Mouse (Mus musculus) left cerebral cortex, adult 8-10 months (tissue): ENCODE measurements at regions not wholly inside any gene's neighbourhood (a gene's known extent, or its start where the extent isn't known, plus 50 kb on each side); places are given as distances from the start of the nearest gene placed in this dataset.
A peak's percentile ranks its signal among the peaks of the same experiment; 100 is the strongest.

Experiments used
- DNase-seq, 2 experiments: peaks; one replicate each; pipeline ENCODE4 v3.0.0; 2022; ENCODE audit warnings: low spot score in 2 of 2

DNA sequence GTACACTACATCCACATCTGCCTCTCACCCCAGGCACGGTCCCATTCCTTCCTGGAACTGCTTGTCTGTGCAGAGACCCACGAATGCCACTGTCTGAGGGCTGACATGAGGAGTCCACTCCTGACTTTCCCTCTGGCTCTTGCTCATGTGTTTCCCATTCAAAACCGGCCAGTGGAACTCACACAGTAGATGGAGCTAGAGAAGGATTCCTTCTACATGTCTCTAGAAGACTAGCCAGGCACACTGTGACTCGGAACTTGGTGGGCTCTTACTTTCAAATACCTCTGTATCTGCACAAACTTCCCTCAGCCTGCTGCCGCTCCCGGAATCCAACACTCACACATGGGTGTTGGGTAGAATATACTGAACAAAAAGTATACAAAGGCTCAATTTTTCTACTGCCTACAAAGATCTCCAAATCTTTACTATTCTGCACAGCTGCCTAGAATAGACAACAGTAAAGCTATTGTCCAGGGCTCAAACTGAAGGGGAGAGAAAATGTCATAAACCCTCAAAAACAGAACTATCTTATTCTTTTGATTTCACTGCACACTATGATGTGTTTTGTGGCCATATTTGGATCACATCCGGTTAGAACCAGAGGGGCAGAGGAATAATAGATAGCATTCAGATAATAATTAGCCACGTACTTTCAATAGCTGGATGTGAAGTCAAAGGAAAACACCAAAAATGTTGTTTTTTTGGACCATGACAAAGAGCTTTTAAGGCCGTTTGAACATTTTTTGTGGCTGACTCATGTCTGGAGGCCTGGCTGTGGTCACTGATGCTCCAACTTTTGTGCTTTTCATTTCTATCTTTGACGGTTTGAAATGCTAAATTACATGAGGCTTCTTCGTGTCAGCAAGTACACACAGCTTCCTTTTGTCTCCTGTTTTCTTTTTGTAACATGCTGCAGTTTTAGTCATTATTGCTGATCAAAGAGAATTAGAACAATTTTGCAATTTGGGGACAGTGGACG, 164.3 kb upstream of the Foxd3 start:
- no peak for DNase-seq

DNA sequence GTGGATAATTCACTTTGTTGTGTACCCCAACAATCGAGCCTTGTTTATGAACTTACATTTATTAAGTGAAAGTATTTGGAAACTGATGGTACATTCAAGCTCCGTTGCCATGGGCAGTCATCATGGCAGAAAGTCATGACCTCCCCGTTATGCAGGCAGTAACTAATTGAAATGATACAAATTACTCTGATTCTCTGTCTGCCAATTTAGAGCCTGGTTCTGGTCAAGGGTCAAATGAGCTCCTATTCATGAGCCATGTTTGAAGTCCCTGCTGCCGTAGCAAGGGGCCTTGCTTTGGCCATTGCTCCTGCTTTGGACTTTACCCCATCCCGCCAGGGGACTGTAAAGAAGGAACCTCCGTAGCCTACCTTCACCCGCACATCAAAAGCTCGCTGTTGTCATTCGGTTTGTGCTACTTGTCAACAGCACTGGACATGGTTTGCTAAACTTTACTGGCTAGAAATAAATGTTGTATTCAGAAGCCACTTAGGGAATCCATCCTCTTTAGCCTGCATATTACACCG, 152.8 kb upstream of the Foxd3 start:
- no peak for DNase-seq

DNA sequence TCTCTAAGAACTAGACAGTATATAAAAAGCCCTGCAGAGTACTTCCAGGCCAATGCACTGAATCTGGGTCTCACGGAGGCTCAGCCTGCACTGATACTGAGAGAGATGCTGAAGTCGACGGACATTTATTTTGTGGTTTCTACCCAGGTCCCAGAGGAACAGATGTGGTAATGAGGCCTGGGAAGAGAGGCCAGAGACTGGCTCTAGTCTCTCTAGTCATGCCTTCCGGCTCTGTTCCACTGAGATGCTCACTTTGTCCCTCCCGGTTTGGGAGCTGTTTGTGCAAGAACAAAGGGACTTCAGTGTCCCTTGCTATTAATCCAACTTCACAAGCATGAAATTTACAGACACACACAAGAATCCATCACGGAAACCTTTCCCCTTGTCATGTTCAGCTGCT, 144.1 kb upstream of the Foxd3 start:
- DNase-seq: no peak

DNA sequence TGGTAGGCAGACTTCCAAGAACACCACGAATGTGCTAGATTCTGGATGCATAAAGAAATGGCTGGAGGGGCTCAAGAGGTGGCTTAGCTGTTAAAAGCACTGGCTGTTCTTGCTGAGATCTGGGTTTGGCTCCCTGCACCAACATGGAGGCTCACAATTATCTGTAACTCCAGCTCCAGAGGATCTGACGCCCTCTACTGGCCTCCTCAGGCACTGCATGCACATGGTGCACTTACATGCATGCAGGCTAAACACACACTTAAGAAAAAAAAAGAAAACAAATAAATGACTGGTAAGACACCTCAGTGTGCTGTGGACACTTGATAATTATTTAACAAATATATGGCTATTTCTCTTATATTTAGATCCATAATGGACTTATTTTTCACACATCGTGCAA, 139.2 kb upstream of the Foxd3 start:
- DNase-seq: no peak

DNA sequence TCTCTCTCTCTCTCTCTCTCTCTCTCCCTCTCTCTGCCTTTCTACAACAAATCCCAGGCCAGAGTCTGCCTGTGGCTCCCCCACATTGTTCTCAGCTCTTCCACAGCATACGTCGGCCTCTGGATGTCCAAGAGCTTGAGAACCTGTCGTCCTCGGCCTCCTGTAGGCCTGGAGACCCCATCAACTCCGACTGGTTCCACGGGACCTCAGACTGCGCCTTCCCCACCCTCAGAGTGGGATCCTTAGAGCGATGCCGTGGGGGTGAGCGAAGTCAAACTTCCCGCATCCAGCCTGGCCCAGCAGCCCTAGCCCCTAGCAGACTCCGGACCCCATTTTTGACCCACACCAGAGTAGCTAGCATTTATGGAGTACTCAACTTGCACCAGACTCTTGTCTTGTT, 128.7 kb upstream of the Foxd3 start:
- DNase-seq: no peak

DNA sequence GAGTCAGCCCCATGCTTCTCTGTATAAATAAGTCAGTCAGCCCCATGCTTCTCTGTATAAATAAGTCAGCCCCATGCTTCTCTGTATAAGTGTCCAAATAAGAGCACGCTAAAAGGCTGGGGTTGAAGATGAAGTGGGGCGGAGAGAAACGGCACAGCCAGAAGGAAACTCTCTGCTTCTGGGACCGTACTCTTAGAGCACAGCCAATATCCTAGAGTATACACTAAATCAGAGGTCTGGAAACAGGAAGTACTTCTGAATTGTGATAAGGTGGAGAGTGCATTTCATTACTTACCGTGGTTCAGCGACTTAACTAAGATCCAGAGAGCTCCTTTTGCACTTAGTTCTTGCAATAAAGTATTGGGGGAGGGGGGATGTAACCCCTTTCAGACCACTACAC, 112.1 kb upstream of the Foxd3 start:
- DNase-seq: no peak

DNA sequence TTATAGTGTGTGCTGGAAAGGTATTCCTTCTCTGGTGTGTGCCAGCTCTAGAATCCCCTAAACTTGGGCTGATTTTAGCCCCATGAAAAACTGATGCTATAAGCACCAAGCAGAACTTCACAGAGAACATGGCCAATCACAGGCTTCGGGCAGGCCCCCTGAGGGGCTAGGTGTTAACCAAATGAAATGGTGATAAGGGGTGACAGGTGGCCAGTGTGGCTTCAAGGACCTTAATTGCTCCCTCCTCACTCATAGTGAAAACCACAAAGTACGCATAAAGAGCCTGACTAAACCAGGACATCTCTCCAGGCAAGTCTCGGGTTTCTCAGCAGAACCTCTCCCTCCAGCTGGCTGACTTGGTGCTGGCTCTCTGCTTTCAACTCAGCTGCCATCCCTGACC, 110.4 kb upstream of the Foxd3 start:
- no peak for DNase-seq

DNA sequence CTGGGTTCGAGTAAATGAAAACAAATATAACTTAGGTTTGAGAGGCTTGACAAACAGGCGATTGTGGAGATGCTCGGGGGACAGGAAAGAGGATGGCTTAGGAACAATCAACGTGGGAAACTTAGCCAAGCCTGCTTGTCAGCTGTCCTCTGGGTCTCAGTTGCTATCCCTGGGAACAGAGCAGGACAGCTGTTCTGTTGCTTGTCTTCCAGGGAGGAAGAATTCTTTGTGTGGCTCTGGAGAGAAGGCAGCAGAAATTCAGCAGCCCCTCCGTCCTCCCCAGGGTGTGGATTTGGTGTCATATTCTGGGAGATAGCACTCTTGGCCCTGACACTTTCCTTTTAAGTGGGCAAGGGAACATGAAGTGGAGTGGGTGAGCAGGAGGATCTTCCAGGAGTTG, 98.1 kb upstream of the Foxd3 start:
- no peak for DNase-seq

DNA sequence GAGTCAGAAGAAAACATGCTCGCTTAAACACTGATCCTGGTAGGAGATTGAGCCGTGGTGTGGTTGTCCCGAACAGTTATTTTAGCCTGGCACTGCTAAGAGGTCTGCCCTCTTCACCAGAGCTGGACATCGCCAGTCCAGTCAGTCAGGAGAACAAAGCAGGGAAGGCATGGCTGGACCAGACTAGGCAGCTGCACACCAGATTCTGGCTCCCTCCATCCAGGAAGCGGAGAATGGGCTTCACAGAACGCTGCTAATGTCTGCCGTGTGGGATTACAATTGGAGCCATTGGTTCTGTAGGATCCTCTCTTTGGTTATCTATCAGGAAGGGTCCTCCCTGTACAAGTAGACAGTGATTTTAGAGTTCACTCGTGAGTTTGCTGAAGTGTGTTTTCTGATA, 95.5 kb upstream of the Foxd3 start:
- no peak for DNase-seq

DNA sequence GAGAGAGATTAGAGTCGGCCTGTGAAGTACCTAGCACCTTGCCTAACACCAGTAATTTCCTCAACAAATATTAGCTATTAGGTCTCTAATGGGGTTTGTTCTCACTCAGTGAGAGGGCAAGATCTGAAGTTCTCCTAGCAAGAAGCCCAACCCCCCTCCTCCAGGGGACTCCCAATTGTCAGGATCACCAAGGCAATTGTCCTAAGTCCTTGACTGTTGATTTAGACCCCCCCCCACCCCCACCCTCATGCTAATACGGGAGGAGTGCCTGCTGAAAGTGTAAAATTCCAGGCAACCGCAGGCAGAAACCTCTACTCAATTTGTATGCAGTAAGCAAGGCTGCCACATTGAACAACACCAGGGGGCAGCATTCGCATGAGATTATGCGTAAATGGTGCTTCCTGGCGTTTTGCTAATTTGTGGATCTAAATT, 94.6 kb upstream of the Foxd3 start:
- DNase-seq: no peak

DNA sequence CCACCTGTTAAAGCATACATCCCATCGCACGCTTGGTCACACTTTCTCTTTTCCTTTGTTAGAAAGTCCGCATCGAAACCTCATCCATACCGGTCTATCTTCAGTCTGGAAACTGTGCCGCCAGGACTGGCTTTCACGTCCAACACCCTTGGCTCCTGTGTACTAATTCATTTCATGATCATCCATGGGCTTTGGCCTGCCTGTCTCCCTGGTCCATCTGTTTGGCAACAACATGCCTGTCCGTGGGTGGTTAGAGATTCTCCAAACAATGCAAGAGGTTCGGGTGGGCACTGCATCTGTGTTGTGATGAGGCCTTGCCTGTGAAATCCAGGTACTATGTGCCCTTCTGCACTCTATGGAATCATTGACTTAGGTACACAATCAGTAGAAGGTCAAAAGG, 90.7 kb upstream of the Foxd3 start:
- DNase-seq: no peak

DNA sequence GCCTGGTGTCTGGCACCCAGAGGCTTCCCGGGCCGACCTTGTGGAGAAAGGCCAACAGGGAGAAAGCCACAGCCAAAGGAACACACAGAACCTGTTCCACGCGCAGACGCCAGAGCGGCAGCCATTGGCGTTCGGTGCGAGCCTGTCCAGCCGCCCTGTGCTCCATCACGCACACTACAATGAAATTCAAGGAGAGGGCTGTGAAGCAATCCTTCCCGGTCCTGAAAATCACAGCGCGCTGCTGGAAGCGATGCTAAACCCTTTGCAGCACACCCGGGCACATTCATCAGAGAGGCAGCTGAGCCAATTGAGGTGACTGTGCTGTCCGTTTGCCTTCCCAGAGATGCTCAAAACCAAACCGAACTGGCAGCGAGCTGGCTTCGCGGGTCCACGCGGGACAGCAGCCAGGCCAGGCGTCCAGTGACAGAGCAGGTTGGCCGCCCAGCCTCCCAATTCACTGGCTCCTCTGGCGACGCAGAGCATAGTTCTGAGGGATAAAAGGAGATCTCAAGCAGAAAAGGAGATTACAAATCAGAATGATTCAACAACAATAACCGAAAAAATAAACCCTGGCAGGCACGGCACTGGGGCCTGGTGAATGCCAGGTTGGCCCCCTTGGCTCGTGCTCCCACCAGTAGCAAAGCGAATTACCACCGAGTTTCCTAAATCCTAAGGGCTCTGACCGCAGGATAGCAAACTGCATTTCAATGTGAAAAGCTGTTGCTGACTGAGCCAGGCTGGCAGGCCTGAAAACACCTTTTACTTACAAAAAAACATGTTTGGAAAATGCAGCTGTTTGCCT, 83.1 kb upstream of the Foxd3 start:
- DNase-seq: peak; percentile 5 to 9

DNA sequence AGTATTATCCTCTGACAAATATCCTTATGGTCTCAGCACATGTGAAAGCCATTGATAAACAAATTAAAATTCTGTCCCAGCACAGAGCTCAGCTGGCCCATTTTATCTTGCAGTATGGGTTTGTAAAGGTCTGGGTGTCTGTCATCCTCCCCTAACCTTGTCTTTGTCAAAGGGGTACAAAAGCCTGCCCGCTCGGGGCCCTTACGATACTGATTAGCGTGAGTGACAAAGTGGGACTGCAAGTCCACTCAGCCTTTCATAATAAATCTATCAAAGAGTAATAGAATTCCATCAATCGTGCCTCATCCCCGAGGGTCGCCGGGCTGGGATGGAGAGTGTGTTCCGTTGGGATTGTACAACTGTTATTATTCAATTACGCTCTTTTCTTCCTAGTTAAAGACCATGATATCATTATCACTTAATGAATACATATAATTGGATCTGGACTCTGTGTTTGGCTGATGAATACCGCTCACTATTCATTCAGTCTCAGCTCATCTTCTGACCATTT, 82.0 kb upstream of the Foxd3 start:
- DNase-seq: no peak

DNA sequence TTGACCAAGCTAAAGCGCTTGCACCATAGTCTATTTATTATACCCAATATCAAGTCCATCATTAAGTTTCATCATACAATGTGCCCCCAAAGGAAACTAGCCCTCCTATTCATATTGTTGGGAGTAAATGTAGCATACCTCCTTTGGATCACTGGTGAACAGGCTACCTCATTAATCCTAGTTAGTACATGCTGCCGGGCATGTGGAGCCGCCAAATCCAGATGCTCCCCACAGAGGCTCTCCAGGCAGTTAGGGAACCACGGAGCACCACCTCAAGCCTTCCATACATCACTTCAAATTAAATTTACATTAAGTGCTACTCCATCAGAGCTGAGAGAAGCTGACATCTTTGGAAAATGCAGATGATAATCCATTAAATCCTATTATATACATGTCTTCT, 81.1 kb upstream of the Foxd3 start:
- no peak for DNase-seq

DNA sequence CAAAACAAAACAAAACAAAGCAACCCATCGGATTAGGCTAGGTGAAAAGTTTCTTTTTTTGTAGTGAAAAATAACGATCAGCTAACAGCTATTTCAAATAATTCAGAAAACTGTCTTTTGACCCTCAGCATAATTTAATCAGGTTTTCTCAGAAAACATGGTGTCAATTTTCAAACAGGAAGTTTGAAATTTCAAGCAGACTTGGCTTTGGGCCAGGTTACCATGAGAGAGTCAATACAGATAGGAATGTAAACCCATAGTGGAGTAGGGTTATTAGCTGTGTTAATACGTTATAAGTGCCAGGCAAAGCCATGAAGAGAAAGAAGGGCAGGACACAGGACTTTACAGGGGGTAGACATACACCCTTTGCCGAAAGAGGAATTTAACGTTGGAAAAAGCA, 58.3 kb upstream of the Foxd3 start:
- no peak for DNase-seq

DNA sequence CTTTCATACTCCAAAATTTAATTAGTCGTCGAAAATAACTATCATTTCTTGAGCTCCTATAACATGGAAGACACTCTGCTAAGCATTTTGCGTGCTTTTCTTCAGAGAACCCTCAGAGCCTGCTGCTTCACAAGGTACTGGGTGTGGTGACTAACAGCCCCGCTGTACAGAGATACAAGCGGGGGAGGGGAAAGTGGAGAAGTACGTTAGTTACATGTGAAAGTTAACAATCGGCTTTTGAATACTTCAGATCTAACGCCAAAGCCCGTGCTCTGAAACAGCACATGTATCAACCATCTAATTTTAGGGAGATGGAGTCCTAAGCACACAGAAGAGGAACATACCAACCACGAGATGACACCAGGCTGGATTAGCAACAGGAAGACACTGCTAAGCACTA, 55.4 kb upstream of the Foxd3 start:
- DNase-seq: no peak

DNA sequence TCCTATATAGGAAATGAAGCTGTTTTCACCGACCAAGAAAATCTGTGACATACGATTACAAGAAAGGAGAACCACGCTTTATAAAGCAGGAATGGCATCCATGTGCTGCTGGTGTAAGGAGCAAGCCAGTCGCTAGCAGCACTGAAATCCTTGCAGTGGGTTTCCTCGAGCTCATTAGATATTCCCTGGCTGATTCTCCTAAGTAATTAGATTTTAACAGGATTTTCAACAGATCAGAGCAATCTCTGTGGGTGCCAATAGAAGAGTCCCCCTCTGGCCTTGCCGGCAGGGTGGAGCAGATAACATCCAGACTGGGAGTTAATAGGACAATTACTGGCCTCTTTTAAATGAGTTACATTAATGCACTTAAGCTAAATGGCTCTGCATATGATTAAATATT, 54.6 kb upstream of the Foxd3 start:
- DNase-seq: no peak
